In genomic region chr5:113811824-113812420, GRCm38 (mm10) we compare ENCODE assay signal across 9 mouse cellular contexts. TPM values are rescaled to one million over a fixed set of nuclear protein-coding genes. Genes with fewer than 3 reads are reported as not detected.
A peak's percentile ranks its signal among the peaks of the same experiment; 100 is the strongest.
DNase-seq lines count a peak whose midpoint lies in the region; ATAC-seq and TF ChIP-seq lines count a peak whose summit lies in the region.
"Not testable (repeated sequence)": the region's sequence is repeated elsewhere in the genome, so short reads cannot be mapped to it uniquely, and the experiment has no call there.
"Had no signal": no experiment of that assay in that cellular context is flagged by ENCODE, and none has a peak within 500 bp of the region (broad histone marks: within the 10 kb centered on the region; RNA-seq: fewer than 3 reads in every experiment).

No protein-coding gene starts in this region.

- not testable (repeated sequence) for H3K4me1 ChIP-seq in forebrain, postnatal 0 days (ENCODE audit: insufficient read depth); kidney, adult 2 months (ENCODE audit: control insufficient read depth, insufficient read depth, low read length)
- peaks cover 21% of the 10 kb centered on the region for H3K4me1 ChIP-seq in limb, embryonic 14.5 days (ENCODE audit: control insufficient read depth, insufficient read depth, low read length)

- H3K27ac ChIP-seq in forebrain, postnatal 0 days (ENCODE audit: low read depth, low read length); kidney, adult 2 months (ENCODE audit: insufficient read depth, low read depth, low read length); limb, embryonic 14.5 days (replicated peaks; ENCODE audit: low read depth, low read length): not testable (repeated sequence)

- H3K36me3 ChIP-seq in forebrain, postnatal 0 days (ENCODE audit: insufficient read depth); kidney, adult 2 months (ENCODE audit: control insufficient read depth, insufficient read depth, low read length); limb, embryonic 14.5 days (ENCODE audit: control insufficient read depth, insufficient read depth, low read length): not testable (repeated sequence)

- H3K9me3 ChIP-seq in forebrain, postnatal 0 days (ENCODE audit: low read length); limb, embryonic 14.5 days (ENCODE audit: control insufficient read depth, low read length): not testable (repeated sequence)

- ATAC-seq in forebrain, postnatal 0 days; limb, embryonic 14.5 days (ENCODE audit: low FRiP score, low read depth): not testable (repeated sequence)

- not testable (repeated sequence) for H3K27me3 ChIP-seq in forebrain, postnatal 0 days (ENCODE audit: insufficient read depth, low read length); kidney, adult 2 months (replicated peaks; ENCODE audit: control insufficient read depth, insufficient read depth, low read length); limb, embryonic 14.5 days (ENCODE audit: control insufficient read depth, insufficient read depth, low read length)

- 28% methylated on average over 11 of the region's 12 CpGs for WGBS in forebrain, postnatal 0 days
- WGBS in kidney, adult 2 months = 23% methylated on average over 11 of the region's 12 CpGs
- 17% methylated on average over 11 of the region's 12 CpGs for WGBS in limb, embryonic 14.5 days

- TF ChIP-seq POLR2A in kidney, adult 2 months (IDR thresholded peaks at IDR 0.05; ENCODE audit: low read depth, low read length); limb, embryonic 14.5 days (IDR thresholded peaks at IDR 0.05; ENCODE audit: borderline replicate concordance, extremely low read depth, insufficient read depth, insufficient read length): not testable (repeated sequence)

- intact Hi-C loops in heart, postnatal 36 days (cut with DNase I) = not testable (repeated sequence)

- H3K9ac ChIP-seq in forebrain, postnatal 0 days; limb, embryonic 14.5 days (ENCODE audit: low read depth, low read length, severe bottlenecking): not testable (repeated sequence)

- peak; percentile 42 for TF ChIP-seq CTCF in forebrain, postnatal 0 days (IDR thresholded peaks at IDR 0.05; ENCODE audit: low read depth)
- TF ChIP-seq CTCF in kidney, adult 2 months (conservative IDR thresholded peaks at IDR 0.05; ENCODE audit: insufficient read depth, insufficient read length, low read depth, low read length) = peak; percentile 25; the same call in 1 of the 2 replicates

- not testable (repeated sequence) for H3K4me3 ChIP-seq in forebrain, postnatal 0 days (ENCODE audit: low read depth, low read length); kidney, adult 2 months (ENCODE audit: insufficient read depth, low read depth, low read length); limb, embryonic 14.5 days (replicated peaks; ENCODE audit: low read length)

- not testable (repeated sequence) for H3K4me2 ChIP-seq in forebrain, postnatal 0 days (ENCODE audit: low read depth); limb, embryonic 14.5 days (replicated peaks; ENCODE audit: low read depth, low read length, severe bottlenecking)

- peak; percentile 52 for DNase-seq in A20 (ENCODE audit: low read depth, low spot score)
- DNase-seq in R1 (ENCODE audit: low read depth, low spot score) = peak; percentile 43
- not testable (repeated sequence) for DNase-seq in forebrain, postnatal 0 days
- peak; percentile 27 to 41 for DNase-seq in heart, postnatal 36 days
- DNase-seq in kidney, adult 2 months = peak; percentile 47
- peak; percentile 39 for DNase-seq in limb, embryonic 14.5 days (ENCODE audit: low spot score)
- DNase-seq in lung, postnatal 10 days = peak; percentile 57
- DNase-seq in retina, postnatal 1 day = peak; percentile 32

RNA-seq across cellular contexts. Expression of gene Tmem119, which starts 11.6 kb away (rescaled TPM):
- total RNA-seq in forebrain, postnatal 0 days (2014; rRNA removed) = 5.8 and 8.2 TPM in 2 replicates
- 5.9 and 7.1 TPM in 2 replicates for polyA plus RNA-seq in forebrain, postnatal 0 days (2015; fragmentation: Nextera tagmentation; extraction: Ambion mirVana)
- 1 to 10 TPM; 5.6 to 5.9 TPM for total RNA-seq in heart, postnatal 36 days (2021)
- 14.8 and 19.0 TPM in 2 replicates for polyA plus RNA-seq in kidney, adult 2 months (2012; rRNA removed)
- polyA plus RNA-seq in limb, embryonic 14.5 days (2012; rRNA removed) = 86.0 and 118 TPM in 2 replicates
- 107 and 117 TPM in 2 replicates for polyA plus RNA-seq in limb, embryonic 14.5 days (2014; fragmentation: Nextera tagmentation; extraction: Ambion mirVana)

RNA-seq across cellular contexts. Expression of gene Selplg, which starts 20.5 kb away (rescaled TPM):
- total RNA-seq in forebrain, postnatal 0 days (2014; rRNA removed) = 1.1 and 1.3 TPM in 2 replicates
- 1.8 and 2.4 TPM in 2 replicates for polyA plus RNA-seq in forebrain, postnatal 0 days (2015; fragmentation: Nextera tagmentation; extraction: Ambion mirVana)
- 1 to 10 TPM; 3.1 to 4.6 TPM for total RNA-seq in heart, postnatal 36 days (2021)
- 9.6 and 20.5 TPM in 2 replicates for polyA plus RNA-seq in kidney, adult 2 months (2012; rRNA removed)
- polyA plus RNA-seq in limb, embryonic 14.5 days (2012; rRNA removed) = 4.0 and 4.6 TPM in 2 replicates
- 4.9 and 5.4 TPM in 2 replicates for polyA plus RNA-seq in limb, embryonic 14.5 days (2014; fragmentation: Nextera tagmentation; extraction: Ambion mirVana)
- polyA plus RNA-seq: myocyte had no signal

RNA-seq across cellular contexts. Expression of gene Iscu, which starts 39.4 kb away (rescaled TPM):
- 67.2 and 88.2 TPM in 2 replicates for total RNA-seq in forebrain, postnatal 0 days (2014; rRNA removed)
- 98.9 and 119 TPM in 2 replicates for polyA plus RNA-seq in forebrain, postnatal 0 days (2015; fragmentation: Nextera tagmentation; extraction: Ambion mirVana)
- 100 to 1,000 TPM; 164 to 172 TPM for total RNA-seq in heart, postnatal 36 days (2021)
- 355 and 370 TPM in 2 replicates for polyA plus RNA-seq in kidney, adult 2 months (2012; rRNA removed)
- 80.8 and 85.4 TPM in 2 replicates for polyA plus RNA-seq in limb, embryonic 14.5 days (2012; rRNA removed)
- 102 and 106 TPM in 2 replicates for polyA plus RNA-seq in limb, embryonic 14.5 days (2014; fragmentation: Nextera tagmentation; extraction: Ambion mirVana)

RNA-seq across cellular contexts. Expression of gene Sart3, which starts 39.6 kb away (rescaled TPM):
- 47.4 and 54.0 TPM in 2 replicates for total RNA-seq in forebrain, postnatal 0 days (2014; rRNA removed)
- 21.6 and 28.5 TPM in 2 replicates for polyA plus RNA-seq in forebrain, postnatal 0 days (2015; fragmentation: Nextera tagmentation; extraction: Ambion mirVana)
- total RNA-seq in heart, postnatal 36 days (2021) = 10 to 100 TPM; 12.4 to 16.6 TPM
- polyA plus RNA-seq in kidney, adult 2 months (2012; rRNA removed) = 13.4 TPM in 2 replicates
- 56.8 and 57.3 TPM in 2 replicates for polyA plus RNA-seq in limb, embryonic 14.5 days (2012; rRNA removed)
- polyA plus RNA-seq in limb, embryonic 14.5 days (2014; fragmentation: Nextera tagmentation; extraction: Ambion mirVana) = 41.7 and 45.8 TPM in 2 replicates
